Mouse (Mus musculus): Measurements from ENCODE around the gene Krtdap.

DNA sequence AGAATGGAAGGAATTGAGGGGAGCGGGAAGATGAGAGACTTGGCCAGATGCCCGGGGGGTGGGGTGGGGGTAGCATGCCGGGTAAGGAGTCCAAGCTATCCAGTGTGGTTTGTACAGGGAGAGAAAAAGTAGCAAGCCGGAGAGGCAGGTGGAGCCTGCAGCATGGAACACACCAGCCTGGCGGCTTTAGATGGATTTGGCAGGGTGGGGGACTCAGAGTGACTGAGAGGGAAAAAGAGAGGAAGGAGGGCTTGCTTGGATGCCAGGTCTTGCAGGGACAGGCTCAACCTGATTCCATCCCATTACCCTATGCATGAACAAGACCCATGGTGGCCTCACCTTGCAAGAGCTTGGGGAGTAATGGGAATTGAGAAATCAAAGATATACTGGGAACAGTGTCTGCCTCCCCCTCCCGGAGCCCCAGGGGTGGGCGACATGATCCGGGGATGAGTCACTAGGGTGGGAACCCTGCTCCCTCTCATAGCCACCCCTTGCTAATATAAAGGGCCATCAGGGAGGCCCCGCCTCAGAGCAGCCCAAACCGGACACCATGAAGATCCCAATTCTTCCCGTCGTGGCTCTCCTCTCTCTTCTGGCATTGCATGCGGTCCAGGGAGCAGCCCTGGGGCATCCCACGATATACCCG lies at the start of gene Krtdap:
- TF ChIP-seq POLR2A (IDR thresholded peaks at IDR 0.05; ENCODE audit: low read depth, low read length): no peak
- no peak for TF ChIP-seq CTCF (IDR thresholded peaks at IDR 0.05; ENCODE audit: borderline replicate concordance, insufficient read depth, low read length)

All from embryonic fibroblast, embryonic 13.5 days (primary cell).